Mouse (Mus musculus): ENCODE measurements around the gene Ccl24. TPM values are rescaled to one million over a fixed set of nuclear protein-coding genes. Genes with fewer than 3 reads are reported as not detected.
"Not testable (repeated sequence)": the region's sequence is repeated elsewhere in the genome, so short reads cannot be mapped to it uniquely, and the experiment has no call there.

The Ccl24 gene
- polyA plus RNA-seq (2015; fragmentation: Nextera tagmentation; extraction: Ambion mirVana), result 25.6 and 28.4 TPM in 2 replicates

- H3K4me2 ChIP-seq (ENCODE audit: low read depth, low read length), result no peak within 1 kb of the TSS
- H3K9me3 ChIP-seq (ENCODE audit: low read length), result no peaks in the 10 kb centered on the region
- H3K27ac ChIP-seq (ENCODE audit: low read depth), result no peak within 1 kb of the TSS
- no peaks in the 10 kb centered on the region for H3K36me3 ChIP-seq (replicated peaks; ENCODE audit: insufficient read depth, low read length)
- peak; percentile 21 for DNase-seq
- H3K4me1 ChIP-seq (ENCODE audit: insufficient read depth), result 0 out of 2 replicates have a peak, but pooled peaks cover 4% of the 10 kb centered on the region
- 29% methylated on average over 6 of the region's 6 CpGs for WGBS (ENCODE audit: insufficient replicate concordance)
- H3K27me3 ChIP-seq (ENCODE audit: insufficient read depth, low read length), result no peaks in the 10 kb centered on the region
- H3K9ac ChIP-seq (replicated peaks), result no peak within 1 kb of the TSS
- TF ChIP-seq EP300 (IDR thresholded peaks at IDR 0.05; ENCODE audit: low read depth), result no peak
- no peak for TF ChIP-seq CTCF (IDR thresholded peaks at IDR 0.05; ENCODE audit: low read depth)
- H3K4me3 ChIP-seq (ENCODE audit: low read depth, low read length), result no peak within 1 kb of the TSS
- ATAC-seq, result no peak
These were observed at the start of gene Ccl24 for GRCm38 (mm10) chr5:135573006-135573405. Gene Ccl24 (minus strand): TSS chr5:135573049.

GRCm38 (mm10) chr5:135621725-135622124 lies 48.9 kb upstream of the Ccl24 start:
- Histone ChIP-seq H3K36me3 (replicated peaks; ENCODE audit: insufficient read depth, low read length) (no peaks in the 10 kb centered on the region), H3K9me3 (ENCODE audit: low read length) (no peaks in the 10 kb centered on the region), H3K9ac (replicated peaks) (no peak overlapping the region), H3K4me1 (ENCODE audit: insufficient read depth) (no peaks in the 10 kb centered on the region), H3K27me3 (ENCODE audit: insufficient read depth, low read length) (no peaks in the 10 kb centered on the region), H3K4me3 (ENCODE audit: low read depth, low read length) (no peak overlapping the region), H3K4me2 (ENCODE audit: low read depth, low read length) (no peak overlapping the region), H3K27ac (ENCODE audit: low read depth) (no peak overlapping the region)
- 64% methylated on average over 10 of the region's 10 CpGs for WGBS (ENCODE audit: insufficient replicate concordance)
- ATAC-seq, result no peak
- no peak for DNase-seq
- TF ChIP-seq CTCF (IDR thresholded peaks at IDR 0.05; ENCODE audit: low read depth) (no peak), EP300 (IDR thresholded peaks at IDR 0.05; ENCODE audit: low read depth) (no peak)

- H3K9ac ChIP-seq (replicated peaks), result no peak overlapping the region
- 79% methylated on average over 9 of the region's 9 CpGs for WGBS (ENCODE audit: insufficient replicate concordance)
- no peaks in the 10 kb centered on the region for H3K9me3 ChIP-seq (ENCODE audit: low read length)
- H3K27me3 ChIP-seq (ENCODE audit: insufficient read depth, low read length), result no peaks in the 10 kb centered on the region
- H3K4me3 ChIP-seq (ENCODE audit: low read depth, low read length), result no peak overlapping the region
- no peaks in the 10 kb centered on the region for H3K4me1 ChIP-seq (ENCODE audit: insufficient read depth)
- ATAC-seq, result no peak
- no peak for TF ChIP-seq EP300 (IDR thresholded peaks at IDR 0.05; ENCODE audit: low read depth)
- no peak for TF ChIP-seq CTCF (IDR thresholded peaks at IDR 0.05; ENCODE audit: low read depth)
- no peak overlapping the region for H3K27ac ChIP-seq (ENCODE audit: low read depth)
- no peak for DNase-seq
- H3K36me3 ChIP-seq (replicated peaks; ENCODE audit: insufficient read depth, low read length), result no peaks in the 10 kb centered on the region
- H3K4me2 ChIP-seq (ENCODE audit: low read depth, low read length), result no peak overlapping the region
These were observed 47.7 kb upstream of the Ccl24 start for GRCm38 (mm10) chr5:135620526-135620925.

GRCm38 (mm10) chr5:135619741-135620140 lies 46.9 kb upstream of the Ccl24 start:
- H3K27ac ChIP-seq (ENCODE audit: low read depth); H3K9me3 ChIP-seq (ENCODE audit: low read length); H3K36me3 ChIP-seq (replicated peaks; ENCODE audit: insufficient read depth, low read length); H3K27me3 ChIP-seq (ENCODE audit: insufficient read depth, low read length); H3K4me3 ChIP-seq (ENCODE audit: low read depth, low read length); DNase-seq; ATAC-seq; H3K9ac ChIP-seq (replicated peaks); H3K4me1 ChIP-seq (ENCODE audit: insufficient read depth); H3K4me2 ChIP-seq (ENCODE audit: low read depth, low read length): not testable (repeated sequence)
- WGBS (ENCODE audit: insufficient replicate concordance), result 78% methylated on average over 10 of the region's 10 CpGs

- TF ChIP-seq CTCF (IDR thresholded peaks at IDR 0.05; ENCODE audit: low read depth) (no peak), EP300 (IDR thresholded peaks at IDR 0.05; ENCODE audit: low read depth) (no peak)
- Histone ChIP-seq H3K27ac (ENCODE audit: low read depth) (no peak overlapping the region), H3K4me2 (ENCODE audit: low read depth, low read length) (no peak overlapping the region), H3K9ac (replicated peaks) (no peak overlapping the region), H3K27me3 (ENCODE audit: insufficient read depth, low read length) (no peaks in the 10 kb centered on the region), H3K4me1 (ENCODE audit: insufficient read depth) (no peaks in the 10 kb centered on the region), H3K36me3 (replicated peaks; ENCODE audit: insufficient read depth, low read length) (no peaks in the 10 kb centered on the region), H3K4me3 (ENCODE audit: low read depth, low read length) (no peak overlapping the region), H3K9me3 (ENCODE audit: low read length) (no peaks in the 10 kb centered on the region)
- DNase-seq (no peak), ATAC-seq (no peak)
- 60% methylated on average over 4 of the region's 4 CpGs for WGBS (ENCODE audit: insufficient replicate concordance)
These were observed 36.9 kb upstream of the Ccl24 start for GRCm38 (mm10) chr5:135609794-135610193.

- no peak overlapping the region for H3K4me3 ChIP-seq (ENCODE audit: low read depth, low read length)
- H3K9me3 ChIP-seq (ENCODE audit: low read length), result no peaks in the 10 kb centered on the region
- H3K9ac ChIP-seq (replicated peaks), result no peak overlapping the region
- ATAC-seq (no peak), DNase-seq (no peak)
- H3K4me2 ChIP-seq (ENCODE audit: low read depth, low read length), result no peak overlapping the region
- H3K36me3 ChIP-seq (replicated peaks; ENCODE audit: insufficient read depth, low read length), result no peaks in the 10 kb centered on the region
- no peaks in the 10 kb centered on the region for H3K27me3 ChIP-seq (ENCODE audit: insufficient read depth, low read length)
- WGBS (ENCODE audit: insufficient replicate concordance), result 56% methylated on average over 1 of the region's 1 CpGs
- no peaks in the 10 kb centered on the region for H3K4me1 ChIP-seq (ENCODE audit: insufficient read depth)
- no peak overlapping the region for H3K27ac ChIP-seq (ENCODE audit: low read depth)
- TF ChIP-seq CTCF (IDR thresholded peaks at IDR 0.05; ENCODE audit: low read depth) (no peak), EP300 (IDR thresholded peaks at IDR 0.05; ENCODE audit: low read depth) (no peak)
These were observed 34.7 kb upstream of the Ccl24 start for GRCm38 (mm10) chr5:135607581-135607980.

- not testable (repeated sequence) for DNase-seq; H3K27ac ChIP-seq (ENCODE audit: low read depth); H3K4me1 ChIP-seq (ENCODE audit: insufficient read depth); H3K36me3 ChIP-seq (replicated peaks; ENCODE audit: insufficient read depth, low read length); H3K4me2 ChIP-seq (ENCODE audit: low read depth, low read length); ATAC-seq; H3K9ac ChIP-seq (replicated peaks); H3K27me3 ChIP-seq (ENCODE audit: insufficient read depth, low read length); H3K4me3 ChIP-seq (ENCODE audit: low read depth, low read length); H3K9me3 ChIP-seq (ENCODE audit: low read length)
- no CpG with 5 or more reads among the region's 1 CpGs for WGBS (ENCODE audit: insufficient replicate concordance)
These were observed 33.9 kb upstream of the Ccl24 start for GRCm38 (mm10) chr5:135606717-135607116.

GRCm38 (mm10) chr5:135604643-135605042 lies 31.8 kb upstream of the Ccl24 start:
- H3K9ac ChIP-seq (replicated peaks); H3K36me3 ChIP-seq (replicated peaks; ENCODE audit: insufficient read depth, low read length); H3K27me3 ChIP-seq (ENCODE audit: insufficient read depth, low read length); H3K4me2 ChIP-seq (ENCODE audit: low read depth, low read length); ATAC-seq; H3K4me1 ChIP-seq (ENCODE audit: insufficient read depth); DNase-seq; H3K4me3 ChIP-seq (ENCODE audit: low read depth, low read length); H3K9me3 ChIP-seq (ENCODE audit: low read length); H3K27ac ChIP-seq (ENCODE audit: low read depth): not testable (repeated sequence)
- no CpG with 5 or more reads among the region's 1 CpGs for WGBS (ENCODE audit: insufficient replicate concordance)

Data from liver, postnatal 0 days (tissue).